Mouse (Mus musculus): ENCODE results near the gene Cp.

DNA sequence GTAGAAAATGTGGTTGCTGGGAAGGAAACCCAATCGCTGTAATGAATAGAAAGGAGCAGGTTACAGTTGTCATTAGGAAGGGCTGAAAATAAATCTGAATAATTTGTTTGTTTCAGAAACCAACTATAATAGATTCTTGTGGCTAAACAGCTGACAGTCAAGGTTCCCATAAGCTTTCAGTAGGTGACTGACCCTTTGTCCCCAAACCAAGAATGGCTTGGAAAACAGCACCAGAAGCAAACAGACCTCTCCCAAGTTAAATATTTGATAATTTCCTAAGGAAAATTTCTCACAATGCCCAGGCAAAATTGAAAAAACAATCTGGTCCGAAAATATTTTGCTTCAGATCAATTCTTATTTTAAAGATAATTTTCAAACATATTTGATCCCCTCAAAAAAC, 4.5 kb downstream of the Cp start:
- TF ChIP-seq CTCF (IDR thresholded peaks at IDR 0.05; ENCODE audit: borderline replicate concordance, insufficient read depth, low read depth, low read length) (no peak), POLR2A (IDR thresholded peaks at IDR 0.05; ENCODE audit: borderline replicate concordance, insufficient read depth, low read length) (no peak)

All from cerebellum, adult 2 months (tissue).